Mouse (Mus musculus): ENCODE measurements around the gene Utrn.

Utrn gene

DNA sequence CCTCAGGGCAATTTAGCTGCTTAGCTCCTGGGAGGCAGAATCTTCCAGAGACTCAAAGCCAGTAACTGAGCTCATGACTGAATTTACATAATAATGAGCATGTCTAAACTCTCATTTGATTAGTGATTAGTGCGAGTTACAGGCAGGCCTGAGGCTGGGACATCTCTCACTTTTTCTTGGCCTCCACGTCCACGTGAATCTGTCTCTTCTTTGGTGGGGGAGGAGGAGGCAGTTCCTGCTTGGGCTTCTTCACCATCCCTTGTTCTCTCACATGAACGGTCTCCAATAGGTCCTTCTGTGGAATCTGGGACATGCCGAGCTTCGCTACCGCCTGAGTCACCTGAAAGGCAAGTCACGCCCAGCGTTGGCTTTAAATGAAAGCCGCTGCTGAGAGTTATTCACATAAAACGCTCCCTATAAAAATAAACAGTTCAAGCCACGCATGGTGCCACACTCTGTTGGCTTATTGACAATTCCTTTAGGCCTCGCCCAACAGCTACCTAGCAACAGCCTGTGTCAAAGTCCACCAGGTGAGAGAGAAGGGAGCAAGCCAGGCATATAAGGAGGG, 143.0 kb downstream of the Utrn start:
- peak in 1 of 2 experiments; percentile 40 for DNase-seq

DNA sequence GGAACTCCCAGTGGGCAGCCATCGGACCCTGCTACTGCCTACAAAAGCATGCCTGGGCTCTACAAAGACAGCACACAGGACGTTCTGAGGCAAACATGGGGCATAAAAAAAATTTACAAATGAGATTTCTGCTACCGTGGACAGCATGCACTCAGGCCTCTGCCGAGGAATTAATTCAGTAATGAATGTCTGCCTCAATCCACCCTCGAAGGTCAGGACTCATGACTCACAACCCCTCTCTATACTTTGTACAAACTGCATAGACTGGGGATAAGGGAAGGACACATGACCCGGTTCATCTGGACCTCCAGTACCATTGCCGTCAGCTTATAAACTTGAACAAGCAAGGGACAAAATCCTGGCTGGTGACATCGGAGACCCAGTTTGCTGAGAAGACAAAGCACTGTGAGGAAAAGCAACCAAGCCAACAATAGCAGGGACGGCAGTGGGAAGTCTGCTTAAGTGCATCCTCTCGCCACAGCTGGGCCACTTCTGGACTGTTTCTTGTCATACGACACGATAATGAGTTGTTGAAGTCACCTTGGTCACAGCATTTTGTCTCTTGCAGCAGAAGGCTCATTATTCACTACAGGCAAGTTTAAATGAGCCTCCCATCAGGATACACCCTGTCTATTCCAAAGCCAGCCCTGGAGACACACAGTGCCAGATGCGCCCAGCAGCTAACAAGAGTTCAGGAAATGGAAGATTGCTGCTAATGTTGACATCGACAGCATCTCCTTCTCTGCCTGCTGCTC, 144.7 kb downstream of the Utrn start:
- no peak for DNase-seq

- no peak for DNase-seq
Observed at GRCm38 (mm10) chr10:12723269-12723668, 145.9 kb downstream of the Utrn start.

- DNase-seq: no peak
Observed at GRCm38 (mm10) chr10:12722111-12722510, 147.1 kb downstream of the Utrn start.

DNA sequence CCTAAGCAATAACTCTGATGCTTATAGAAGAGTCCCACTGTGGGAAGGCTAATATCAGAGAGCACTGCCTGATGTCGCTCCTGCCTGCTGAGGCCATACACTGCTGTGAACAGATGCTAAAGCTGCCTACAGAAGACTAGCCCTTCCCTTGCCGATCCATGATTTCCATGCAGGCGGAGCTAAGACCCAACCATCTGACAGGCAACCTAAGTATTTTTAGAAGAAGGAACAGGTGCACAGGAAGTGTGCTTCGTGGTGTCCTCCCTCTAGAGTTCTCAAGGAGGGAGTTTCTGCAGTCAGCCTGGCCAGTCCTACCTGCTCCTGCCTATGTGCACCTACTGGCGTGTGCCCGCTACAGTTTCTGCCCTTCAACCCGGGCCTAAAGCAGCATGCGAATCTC, 150.8 kb downstream of the Utrn start:
- peak; percentile 54 to 63 for DNase-seq

DNA sequence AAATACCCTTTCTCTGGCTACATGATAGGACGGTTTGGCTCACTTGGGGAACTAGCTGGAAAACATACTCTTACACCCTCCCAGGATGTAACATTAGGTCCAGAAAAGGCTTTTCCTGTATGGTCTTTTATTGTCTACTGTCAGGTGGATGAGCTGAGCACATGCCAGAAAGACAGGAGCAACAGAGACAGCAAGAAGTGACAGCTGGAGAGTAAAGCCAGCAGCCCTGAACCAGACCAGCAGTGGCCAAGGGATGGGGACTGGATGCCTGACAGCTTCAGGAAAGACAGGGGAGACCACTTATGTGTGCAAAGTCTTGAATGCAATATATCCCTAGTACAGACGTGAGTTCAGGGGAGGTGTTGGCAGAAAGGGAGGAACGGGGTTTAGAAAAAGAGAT, 151.8 kb downstream of the Utrn start:
- DNase-seq: no peak

GRCm38 (mm10) chr10:12716657-12717327, 152.4 kb downstream of the Utrn start:
- DNase-seq: no peak

- DNase-seq: peak; percentile 64 to 69
Observed at GRCm38 (mm10) chr10:12713236-12713855, 155.8 kb downstream of the Utrn start.

- no peak for DNase-seq
Observed at GRCm38 (mm10) chr10:12711332-12711831, 157.8 kb downstream of the Utrn start.

GRCm38 (mm10) chr10:12706516-12706915, 162.6 kb downstream of the Utrn start:
- DNase-seq: no peak

- no peak for DNase-seq
Observed at GRCm38 (mm10) chr10:12705990-12706389, 163.2 kb downstream of the Utrn start.

DNA sequence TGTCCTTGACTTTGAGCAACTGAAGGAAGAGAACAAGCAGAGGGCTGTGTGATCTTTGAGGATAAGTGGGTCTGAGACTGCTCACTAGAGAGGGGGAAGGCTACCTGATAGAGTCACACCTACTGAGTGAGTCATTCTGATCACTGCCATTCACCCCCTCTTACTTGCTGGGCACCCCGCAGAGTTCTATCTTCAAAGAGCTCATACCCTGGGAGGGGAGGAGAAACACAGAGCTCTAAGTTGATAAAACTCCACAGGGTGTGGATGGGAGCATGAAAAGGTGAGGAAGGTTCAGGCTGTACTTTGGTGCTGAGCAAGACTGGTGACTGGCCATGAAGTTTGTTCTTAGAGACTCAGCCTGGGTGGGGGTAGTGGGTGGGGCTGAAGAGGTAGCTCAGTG, 164.9 kb downstream of the Utrn start:
- DNase-seq: no peak

DNA sequence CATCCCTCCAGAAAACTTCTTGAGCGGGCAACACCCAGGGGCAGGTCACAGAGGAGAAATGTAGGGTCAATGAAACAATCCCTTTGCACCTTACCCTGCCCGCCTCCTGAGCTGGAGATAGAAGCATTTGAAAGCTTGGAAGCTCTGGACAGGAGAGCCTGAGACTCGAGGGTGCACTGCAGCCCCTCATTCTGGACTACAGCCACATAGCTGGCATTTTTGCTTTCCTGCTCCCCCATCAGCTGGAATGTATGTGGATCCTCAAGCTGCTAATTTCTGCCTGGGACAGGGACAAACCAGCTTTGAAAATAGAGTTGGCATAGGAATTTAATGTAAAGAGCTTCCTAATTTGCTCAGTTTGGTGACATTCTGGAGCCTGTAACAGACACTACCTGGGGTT, 165.6 kb downstream of the Utrn start:
- no peak for DNase-seq

- DNase-seq: no peak
Observed at GRCm38 (mm10) chr10:12702140-12702539, 167.0 kb downstream of the Utrn start.

DNA sequence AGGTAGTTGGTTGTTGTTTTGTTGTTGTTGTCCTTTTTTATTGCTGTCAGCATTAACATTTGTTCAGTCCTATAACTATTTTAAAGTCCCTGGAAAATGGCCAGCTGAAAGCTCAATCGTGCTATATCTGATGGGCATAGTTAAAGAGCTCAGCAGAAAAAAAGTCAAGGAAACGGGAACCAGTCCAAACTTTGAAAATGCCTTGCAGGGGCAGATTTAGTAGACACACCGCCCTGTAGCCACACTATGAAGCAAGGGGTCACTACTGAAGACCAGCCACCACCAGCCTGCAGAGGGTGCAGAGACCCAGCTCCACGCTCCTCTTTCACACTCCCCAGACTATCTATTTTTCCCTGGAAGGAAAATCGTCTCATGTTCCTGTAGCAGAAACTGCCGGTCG, 167.5 kb downstream of the Utrn start:
- DNase-seq: no peak

- no peak for DNase-seq
Observed at GRCm38 (mm10) chr10:12700576-12700975, 168.6 kb downstream of the Utrn start.

- DNase-seq: no peak
Observed at GRCm38 (mm10) chr10:12697902-12698301, 171.3 kb downstream of the Utrn start.

GRCm38 (mm10) chr10:12696704-12697103, 172.5 kb downstream of the Utrn start:
- no peak for DNase-seq

DNA sequence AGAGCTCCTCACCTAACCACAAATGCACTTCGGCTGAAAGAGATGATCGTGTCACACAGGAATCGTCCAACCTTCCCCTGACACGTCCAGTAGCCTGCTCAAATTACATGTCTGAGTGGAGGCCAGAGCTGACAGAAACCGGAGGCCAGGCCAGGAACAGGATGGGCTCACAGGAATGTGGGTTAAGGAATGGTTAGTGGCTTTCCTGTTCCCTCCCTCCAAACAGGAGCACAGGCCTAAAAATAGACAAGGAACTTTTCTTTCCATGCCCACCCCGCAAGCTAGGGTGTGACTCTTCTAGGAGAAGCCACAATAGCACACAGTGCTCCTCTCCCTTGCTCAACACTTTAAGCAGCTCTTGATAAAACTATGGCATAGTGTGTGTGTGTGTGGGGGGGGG, 174.4 kb downstream of the Utrn start:
- no peak for DNase-seq

- DNase-seq: peak; percentile 87 to 88
Observed at GRCm38 (mm10) chr10:12690601-12691000, 178.6 kb downstream of the Utrn start.

DNA sequence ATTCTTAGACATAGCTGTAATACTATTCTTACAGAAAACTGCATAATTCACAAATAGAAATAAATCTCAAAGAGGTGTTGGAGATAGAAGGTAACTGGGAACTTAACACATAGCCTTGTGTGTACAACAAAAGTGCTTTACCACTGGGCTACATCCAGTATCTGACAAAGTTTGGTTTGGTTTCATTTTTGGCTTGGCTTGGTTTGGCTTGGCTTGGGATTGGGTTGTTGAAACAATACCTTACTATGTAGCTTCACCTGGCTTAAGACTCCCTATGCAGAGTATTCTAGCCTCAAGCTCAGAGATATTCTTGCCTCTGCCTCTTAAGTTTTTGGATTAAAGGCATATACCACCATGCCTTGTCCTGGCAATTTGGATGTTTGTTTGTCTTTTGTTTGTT, 183.5 kb downstream of the Utrn start:
- DNase-seq: no peak

DNA sequence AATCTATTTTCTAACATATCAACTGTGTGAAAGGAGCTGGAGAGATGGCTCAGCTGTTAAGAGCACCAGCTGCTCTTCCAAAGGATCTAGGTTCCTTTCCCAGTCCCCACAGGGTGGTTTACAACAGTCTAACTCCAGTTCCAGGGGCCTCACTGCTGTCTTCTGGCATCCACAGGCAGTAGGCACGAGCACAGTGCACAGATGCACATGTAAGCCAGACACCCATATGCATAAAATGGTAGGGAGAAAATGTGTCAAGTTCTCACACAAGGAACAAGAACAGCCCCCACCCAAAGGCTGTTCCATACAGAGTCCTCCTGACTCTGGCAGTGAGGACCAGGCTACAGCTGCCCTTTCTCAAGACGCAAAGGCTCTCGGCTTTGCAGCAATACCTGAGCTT, 185.1 kb downstream of the Utrn start:
- DNase-seq: no peak

GRCm38 (mm10) chr10:12673309-12673708, 195.9 kb downstream of the Utrn start:
- no peak for DNase-seq

GRCm38 (mm10) chr10:12671608-12672007, 197.6 kb downstream of the Utrn start:
- DNase-seq: no peak

Measured in cerebellum, postnatal 36 days (tissue).